Mouse (Mus musculus): ENCODE measurements around the gene Use1. TPM values are rescaled to one million over a fixed set of nuclear protein-coding genes. Genes with fewer than 3 reads are reported as not detected.

Use1 gene
- polyA plus RNA-seq (2021; fragmentation: Nextera tagmentation) = 169 and 227 TPM in 2 replicates
- long read RNA-seq, experiment 1, partial matches to known transcripts = 2 of 10 reads
- long read RNA-seq, experiment 1, other reads (novel, unspliced or antisense) = 7 of 10 reads
- long read RNA-seq, experiment 2, partial matches to known transcripts = 1 of 9 reads
- long read RNA-seq, experiment 2, other reads (novel, unspliced or antisense) = 5 of 9 reads

DNA sequence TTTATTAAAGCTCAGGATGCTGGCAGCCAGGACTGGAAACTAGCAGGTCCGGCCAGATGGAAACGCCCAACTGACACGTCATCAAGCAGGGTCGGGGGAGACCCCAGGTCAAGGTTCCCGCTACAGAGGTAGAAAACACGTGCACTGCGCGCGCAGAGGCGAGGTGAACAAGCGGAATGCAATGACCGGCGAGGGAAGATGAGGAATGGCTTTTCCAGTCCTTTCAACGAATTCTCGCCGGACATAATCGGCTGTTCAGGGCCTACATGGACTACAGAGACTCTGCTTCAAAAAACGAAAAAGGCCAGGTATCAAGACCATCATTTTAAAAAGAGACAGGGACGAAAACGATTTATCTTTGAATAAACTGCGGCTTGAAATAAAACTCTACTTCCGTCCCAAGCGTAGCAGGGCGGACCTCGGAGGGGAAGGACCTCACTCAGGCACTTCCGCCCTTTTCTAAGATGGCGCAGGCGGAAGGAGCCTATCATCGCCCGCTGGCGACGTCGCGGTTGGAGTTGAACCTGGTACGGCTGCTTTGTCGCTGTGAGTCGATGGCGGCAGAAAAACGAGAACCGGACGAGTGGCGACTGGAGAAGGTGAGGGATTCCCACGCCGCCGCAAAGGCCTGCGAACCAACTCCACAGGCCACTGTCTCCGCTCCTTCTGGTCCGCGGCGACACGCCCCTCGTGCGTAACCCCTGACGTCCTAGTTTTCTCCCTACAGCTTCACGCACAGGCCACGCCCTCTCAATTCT, at the start of gene Use1:
Gene Use1, plus strand, starts transcription at position 78 of the 758 bp plus-strand sequence.

DNA sequence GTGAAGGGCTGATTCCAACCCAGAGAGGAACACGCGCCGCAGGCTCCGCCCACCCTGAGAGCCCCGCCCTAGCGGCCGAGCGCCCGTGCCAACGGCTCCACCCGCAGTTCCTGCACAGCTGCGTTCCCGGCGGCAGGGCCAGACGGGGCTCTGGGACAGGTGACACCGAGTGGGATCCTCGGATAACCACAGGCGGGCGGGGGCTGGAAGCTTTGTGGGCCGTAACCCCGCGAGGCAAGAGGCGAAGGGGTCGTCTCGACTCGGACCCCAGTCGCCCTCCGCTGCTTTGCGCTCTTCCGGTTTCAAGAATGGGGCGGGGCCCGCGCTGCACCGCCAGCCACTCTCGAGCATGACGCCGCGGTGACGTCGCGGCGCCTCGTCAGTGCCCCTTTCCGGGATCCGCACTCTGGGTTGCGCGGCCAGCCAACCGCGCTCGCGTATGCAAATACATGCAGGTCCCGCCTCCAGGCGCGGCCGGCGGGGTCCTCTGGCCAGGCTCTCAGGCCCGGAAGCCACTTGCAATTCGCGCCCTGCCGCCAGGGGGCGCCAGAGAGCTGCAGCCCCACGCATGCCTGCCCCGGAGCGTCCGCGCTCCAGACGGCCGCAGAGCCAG, 4.7 kb downstream of the Use1 start, which contains the start of gene Ocel1:
Gene Ocel1, plus strand, starts transcription at position 63 of the 613 bp plus-strand sequence.

DNA sequence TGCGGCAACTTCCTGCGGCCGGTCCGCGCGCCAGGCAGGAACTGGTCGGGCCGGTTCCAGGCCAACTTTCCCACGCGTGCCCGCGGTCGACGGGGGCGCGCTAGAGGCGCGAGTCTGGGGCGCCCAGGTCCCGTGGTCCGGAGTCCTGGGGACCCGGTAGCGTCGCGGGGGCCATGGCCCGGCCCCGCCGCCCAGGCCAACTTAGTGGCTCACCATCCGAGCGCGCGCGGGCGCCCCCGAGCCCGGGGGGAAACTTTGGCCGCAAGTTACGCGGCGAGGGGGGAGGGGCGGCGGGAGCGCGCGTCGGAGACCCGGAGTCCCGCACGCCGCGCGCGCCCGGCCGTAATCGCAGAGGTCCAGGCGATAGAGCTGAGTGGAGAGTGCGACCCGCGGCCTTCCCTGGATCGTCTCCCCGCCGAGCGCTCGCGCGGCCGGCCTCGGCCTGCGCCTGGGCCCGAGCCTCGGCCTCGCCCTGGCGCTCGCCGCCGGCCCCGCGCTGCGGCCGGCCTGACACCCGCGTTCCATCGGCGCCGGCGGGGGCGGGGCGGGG, 14.8 kb downstream of the Use1 start, which contains the start of gene Nr2f6:
Gene Nr2f6, minus strand, starts transcription at position 540 of the 550 bp plus-strand sequence.

DNA sequence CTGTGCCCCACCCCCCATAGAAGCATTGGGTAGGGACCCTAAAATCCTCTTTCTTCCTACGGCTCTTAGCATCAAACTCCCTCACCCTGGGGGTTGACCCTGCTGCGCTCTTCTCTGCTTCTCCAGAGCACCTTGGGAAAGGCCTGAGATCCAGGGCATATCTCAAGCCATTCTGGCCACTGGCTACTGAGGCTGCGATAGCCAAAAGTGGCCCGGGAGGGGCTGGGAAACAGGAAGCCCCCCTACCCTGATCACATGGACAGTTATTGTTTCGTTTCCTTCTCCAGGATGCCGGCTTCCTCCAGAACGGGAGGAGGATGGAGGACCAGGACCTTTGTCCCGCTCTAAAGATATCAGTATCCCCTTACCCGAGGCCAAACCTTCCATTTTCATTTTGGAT, 29.0 kb downstream of the Use1 start, which contains the start of gene Ushbp1:
Gene Ushbp1, minus strand, starts transcription at position 174 of the 400 bp plus-strand sequence.

DNA sequence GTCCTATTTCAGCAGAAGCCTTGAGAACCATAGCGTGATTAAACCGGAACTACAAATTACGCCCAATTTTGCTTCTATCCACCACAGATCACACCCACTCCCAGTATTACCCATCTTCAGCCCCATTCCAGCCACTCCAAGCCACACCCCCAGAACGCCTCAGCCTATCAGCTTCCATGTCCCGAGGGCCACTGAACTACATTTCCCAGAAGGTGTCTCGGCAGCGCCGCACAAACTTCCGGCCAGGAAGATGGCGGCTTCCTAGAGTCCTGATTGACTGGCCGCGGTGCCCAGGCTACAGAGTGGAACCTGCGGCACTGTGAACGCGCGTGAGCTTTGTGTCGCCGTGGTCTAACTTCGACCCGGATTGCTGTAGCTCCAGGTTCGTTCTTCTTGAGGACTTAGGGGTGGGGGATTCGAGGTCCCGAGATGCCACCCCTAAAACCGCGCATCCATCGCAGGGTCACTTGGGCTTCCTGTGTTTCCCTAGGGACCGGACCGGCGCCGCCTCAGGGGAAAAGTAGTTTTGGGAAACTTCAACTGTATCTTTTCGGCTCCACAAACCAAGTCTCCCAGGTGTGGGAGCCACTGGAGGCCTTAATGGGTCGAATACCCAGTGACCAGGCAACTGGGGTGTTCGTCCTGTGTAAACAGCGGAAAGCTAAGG, 30.1 kb downstream of the Use1 start, which contains the start of gene Babam1:
Gene Babam1, plus strand, starts transcription at position 223 of the 667 bp plus-strand sequence.

DNA sequence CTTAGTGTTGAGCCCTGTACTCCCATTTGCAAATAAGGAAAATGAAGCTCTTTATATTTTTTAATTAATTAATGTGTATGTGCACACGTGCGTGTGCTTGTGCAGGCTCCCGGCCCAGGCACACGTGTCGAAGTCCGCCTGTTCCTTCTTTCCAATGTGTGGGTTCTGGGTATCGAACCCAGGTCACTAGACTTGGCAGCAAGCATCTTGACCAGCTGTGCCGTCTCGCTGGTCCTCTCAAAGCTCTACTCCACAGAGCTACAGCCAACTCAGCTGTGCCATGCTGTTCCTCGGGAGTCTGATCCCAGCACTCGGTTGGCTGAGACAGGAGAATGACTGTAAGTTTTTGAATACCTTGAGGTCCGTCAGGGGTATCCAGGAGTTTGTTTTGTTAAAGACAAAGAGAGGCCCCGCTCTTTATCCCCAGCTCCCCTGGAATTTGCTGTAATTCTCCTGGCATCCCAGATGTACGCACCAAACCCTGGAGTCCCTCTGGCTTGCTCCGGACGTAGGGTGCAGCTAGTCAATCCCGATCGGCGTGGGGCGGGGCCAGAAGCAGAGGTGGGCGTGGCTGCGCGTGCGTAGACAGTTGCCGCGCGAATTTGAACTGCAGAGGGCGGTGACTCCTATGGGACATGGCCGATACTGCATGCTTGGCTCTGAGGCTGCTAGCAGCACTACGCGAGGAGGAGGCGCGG, 38.9 kb downstream of the Use1 start, which contains the start of gene Ankle1:
Gene Ankle1, plus strand, starts transcription at position 610 of the 698 bp plus-strand sequence.

Other genes with a start within 250 kb of the Use1 start
- 1.1 and 1.9 TPM in 2 replicates for gene Myo9b, start 94.1 kb upstream of the Use1 start, polyA plus RNA-seq (2021; fragmentation: Nextera tagmentation)
- 11.5 and 12.2 TPM in 2 replicates for gene Haus8, start 93.9 kb upstream of the Use1 start, polyA plus RNA-seq (2021; fragmentation: Nextera tagmentation)
- gene Ocel1, start 4.5 kb downstream of the Use1 start, polyA plus RNA-seq (2021; fragmentation: Nextera tagmentation) = 7.5 and 8.3 TPM in 2 replicates
- 7.4 and 23.6 TPM in 2 replicates for gene Nr2f6, start 15.1 kb downstream of the Use1 start, polyA plus RNA-seq (2021; fragmentation: Nextera tagmentation)
- 1.5 and 2.1 TPM in 2 replicates for gene Ushbp1, start 29.0 kb downstream of the Use1 start, polyA plus RNA-seq (2021; fragmentation: Nextera tagmentation)
- 94.9 and 99.9 TPM in 2 replicates for gene Babam1, start 30.0 kb downstream of the Use1 start, polyA plus RNA-seq (2021; fragmentation: Nextera tagmentation)
- not detected in 2 replicates for gene Ankle1, start 39.2 kb downstream of the Use1 start, polyA plus RNA-seq (2021; fragmentation: Nextera tagmentation)
- gene Abhd8, start 96.8 kb downstream of the Use1 start, polyA plus RNA-seq (2021; fragmentation: Nextera tagmentation) = 416 and 457 TPM in 2 replicates
- 139 and 150 TPM in 2 replicates for gene Mrpl34, start 98.1 kb downstream of the Use1 start, polyA plus RNA-seq (2021; fragmentation: Nextera tagmentation)
- 125 and 142 TPM in 2 replicates for gene Dda1, start 102.4 kb downstream of the Use1 start, polyA plus RNA-seq (2021; fragmentation: Nextera tagmentation)
- 0.43 and 3.1 TPM in 2 replicates for gene Ano8, start 119.1 kb downstream of the Use1 start, polyA plus RNA-seq (2021; fragmentation: Nextera tagmentation)
- 9.0 and 11.7 TPM in 2 replicates for gene Gtpbp3, start 121.3 kb downstream of the Use1 start, polyA plus RNA-seq (2021; fragmentation: Nextera tagmentation)
- 6.2 and 10.7 TPM in 2 replicates for gene Plvap, start 144.9 kb downstream of the Use1 start, polyA plus RNA-seq (2021; fragmentation: Nextera tagmentation)
- gene Ccdc194, start 158.9 kb downstream of the Use1 start, polyA plus RNA-seq (2021; fragmentation: Nextera tagmentation) = not detected in 2 replicates
- 6.3 and 12.5 TPM in 2 replicates for gene Bst2, start 170.6 kb downstream of the Use1 start, polyA plus RNA-seq (2021; fragmentation: Nextera tagmentation)
- gene Mvb12a, start 176.1 kb downstream of the Use1 start, polyA plus RNA-seq (2021; fragmentation: Nextera tagmentation) = 51.4 and 59.6 TPM in 2 replicates
- 0.18 and 0.21 TPM in 2 replicates for gene Tmem221, start 192.0 kb downstream of the Use1 start, polyA plus RNA-seq (2021; fragmentation: Nextera tagmentation)
- 0.13 and 0.15 TPM in 2 replicates for gene Nxnl1, start 199.8 kb downstream of the Use1 start, polyA plus RNA-seq (2021; fragmentation: Nextera tagmentation)
- 64.9 and 88.1 TPM in 2 replicates for gene Slc27a1, start 202.0 kb downstream of the Use1 start, polyA plus RNA-seq (2021; fragmentation: Nextera tagmentation)
- gene Pgls, start 225.3 kb downstream of the Use1 start, polyA plus RNA-seq (2021; fragmentation: Nextera tagmentation) = 102 and 107 TPM in 2 replicates
- 1.7 TPM in 2 replicates for gene Fam129c, start 230.8 kb downstream of the Use1 start, polyA plus RNA-seq (2021; fragmentation: Nextera tagmentation)
- 15.6 and 20.1 TPM in 2 replicates for gene Colgalt1, start 244.2 kb downstream of the Use1 start, polyA plus RNA-seq (2021; fragmentation: Nextera tagmentation)

Measured in left cerebral cortex, adult 6 months (tissue).